Mouse (Mus musculus) liver, postnatal 0 days (tissue): ENCODE measurements around the gene Rbms3. TPM values are rescaled to one million over a fixed set of nuclear protein-coding genes. Genes with fewer than 3 reads are reported as not detected.
A peak's percentile ranks its signal among the peaks of the same experiment; 100 is the strongest.

Source experiments
- ATAC-seq: fragments of 200-750 bp; cut with Nextera tagmentation; 2 replicates; pipeline ENCODE4 v1.8.0; 2017; ENCODE audit warnings: mild to moderate bottlenecking, moderate library complexity
- DNase-seq: peaks from one replicate; pipeline ENCODE4 v3.0.0-alpha.2; 2016
- H3K27ac ChIP-seq: fragments of 300-500 bp; sonication (generic); 2 replicates; pipeline ENCODE4 v1.5.1; 2014; ENCODE audit warnings: antibody characterized with exemption, moderate library complexity, mild to moderate bottlenecking, low read depth
- H3K27me3 ChIP-seq: fragments of 300-500 bp; sonication (generic); 2 replicates; pipeline ENCODE4 v1.6.1; 2014; ENCODE audit warnings: low read length, control low read depth, mixed read lengths; ENCODE audit not compliant: insufficient read depth
- H3K36me3 ChIP-seq: fragments of 300-500 bp; sonication (generic); replicated peaks from 2 replicates; pipeline ENCODE4 v1.6.1; 2014; ENCODE audit warnings: mild to moderate bottlenecking, control low read depth, low read length, moderate library complexity, mixed read lengths; ENCODE audit not compliant: insufficient read depth
- H3K4me1 ChIP-seq: fragments of 300-500 bp; sonication (generic); 2 replicates; pipeline ENCODE4 v1.6.1; 2014; ENCODE audit warnings: antibody characterized with exemption, mild to moderate bottlenecking, control low read depth; ENCODE audit not compliant: insufficient read depth
- H3K4me2 ChIP-seq: fragments of 300-500 bp; sonication (generic); 2 replicates; pipeline ENCODE4 v1.6.1; 2014; ENCODE audit warnings: low read depth, mild to moderate bottlenecking, low read length, moderate library complexity, mixed read lengths
- H3K4me3 ChIP-seq: fragments of 300-500 bp; sonication (generic); 2 replicates; pipeline ENCODE4 v1.5.1; 2014; ENCODE audit warnings: low read depth, low read length
- H3K9ac ChIP-seq: fragments of 300-500 bp; sonication (generic); replicated peaks from 2 replicates; pipeline ENCODE4 v1.6.1; 2014; ENCODE audit warnings: mild to moderate bottlenecking, moderate library complexity
- H3K9me3 ChIP-seq: fragments of 300-500 bp; sonication (generic); 2 replicates; pipeline ENCODE4 v1.6.1; 2016; ENCODE audit warnings: mild to moderate bottlenecking, control low read depth, low read length, mixed read lengths
- CTCF ChIP-seq: sonication (generic); IDR thresholded peaks from 2 replicates; pipeline ENCODE4 v1.5.1; 2016; ENCODE audit warnings: antibody characterized with exemption, low read depth
- EP300 ChIP-seq: IDR thresholded peaks from 2 replicates; pipeline ENCODE4 v1.6.1; 2016; ENCODE audit warnings: antibody characterized with exemption, low read depth, mild to moderate bottlenecking
- WGBS: fragments of 180-500 bp; shearing (Covaris S2); extraction: QIAGEN DNeasy Blood & Tissue Kit; methylation state at CpG from one replicate; pipeline ENCODE4 v1.1.7; 2014; ENCODE audit not compliant: insufficient replicate concordance; 5-methylcytosine and 5-hydroxymethylcytosine counted together
- polyA plus RNA-seq: library from polyadenylated mRNA; unstranded; fragments of >200 nt; fragmentation: Nextera tagmentation; extraction: Ambion mirVana; gene quantifications from 2 replicates; pipeline ENCODE4 v1.2.1, GENCODE M21; 2015

The Rbms3 gene
- polyA plus RNA-seq, 1 experiment from 2014 or later, result 2.8 TPM

GRCm38 (mm10) chr9:116771820-116772219, 857.9 kb downstream of the Rbms3 start:
- Histone ChIP-seq H3K9me3 (no peaks in the 10 kb centered on the region), H3K27me3 (no peaks in the 10 kb centered on the region), H3K9ac (no peak overlapping the region), H3K27ac (no peak overlapping the region), H3K4me2 (no peak overlapping the region), H3K4me3 (no peak overlapping the region), H3K36me3 (no peaks in the 10 kb centered on the region), H3K4me1 (no peaks in the 10 kb centered on the region)
- no peak for DNase-seq
- TF ChIP-seq CTCF (no peak), EP300 (no peak)
- ATAC-seq, result no peak
- 74% methylated on average over 3 of the region's 3 CpGs for WGBS

GRCm38 (mm10) chr9:116769358-116770054, 860.2 kb downstream of the Rbms3 start:
- Histone ChIP-seq H3K9ac (no peak overlapping the region), H3K4me2 (no peak overlapping the region), H3K4me3 (no peak overlapping the region), H3K4me1 (no peaks in the 10 kb centered on the region), H3K36me3 (no peaks in the 10 kb centered on the region), H3K27ac (no peak overlapping the region), H3K27me3 (no peaks in the 10 kb centered on the region), H3K9me3 (no peaks in the 10 kb centered on the region)
- WGBS, result 50% methylated on average over 12 of the region's 12 CpGs
- ATAC-seq (no peak), DNase-seq (no peak)
- TF ChIP-seq EP300 (no peak), CTCF (no peak)

GRCm38 (mm10) chr9:116762395-116763025, 867.2 kb downstream of the Rbms3 start:
- Histone ChIP-seq H3K4me3 (no peak overlapping the region), H3K9me3 (no peaks in the 10 kb centered on the region), H3K9ac (no peak overlapping the region), H3K36me3 (no peaks in the 10 kb centered on the region), H3K27ac (no peak overlapping the region), H3K27me3 (no peaks in the 10 kb centered on the region), H3K4me2 (no peak overlapping the region), H3K4me1 (peaks cover 2% of the 10 kb centered on the region; the same call in 1 of the 2 replicates)
- whole genome bisulfite sequencing, result 43% methylated on average over 10 of the region's 10 CpGs
- ATAC-seq (peak; percentile 33; the same call in 1 of the 2 replicates), DNase-seq (peak; percentile 16)
- TF ChIP-seq EP300, result no peak
- no peak for TF ChIP-seq CTCF

GRCm38 (mm10) chr9:116748857-116749584, 880.7 kb downstream of the Rbms3 start:
- H3K4me3 ChIP-seq, result no peak overlapping the region
- H3K27ac ChIP-seq, result no peak overlapping the region
- no peaks in the 10 kb centered on the region for H3K9me3 ChIP-seq
- 67% methylated on average over 11 of the region's 11 CpGs for WGBS
- H3K36me3 ChIP-seq, result no peaks in the 10 kb centered on the region
- no peak overlapping the region for H3K9ac ChIP-seq
- no peak overlapping the region for H3K4me2 ChIP-seq
- H3K4me1 ChIP-seq, result no peaks in the 10 kb centered on the region
- no peak for TF ChIP-seq CTCF
- TF ChIP-seq EP300, result no peak
- H3K27me3 ChIP-seq, result no peaks in the 10 kb centered on the region
- ATAC-seq (no peak), DNase-seq (no peak)

- no peaks in the 10 kb centered on the region for H3K4me1 ChIP-seq
- no peaks in the 10 kb centered on the region for H3K9me3 ChIP-seq
- no peak for TF ChIP-seq CTCF
- no peak for TF ChIP-seq EP300
- H3K27me3 ChIP-seq, result no peaks in the 10 kb centered on the region
- no peak overlapping the region for H3K27ac ChIP-seq
- no peak overlapping the region for H3K4me2 ChIP-seq
- DNase-seq (no peak), ATAC-seq (no peak)
- H3K36me3 ChIP-seq, result no peaks in the 10 kb centered on the region
- WGBS, result 69% methylated on average over 4 of the region's 4 CpGs
- no peak overlapping the region for H3K4me3 ChIP-seq
- H3K9ac ChIP-seq, result no peak overlapping the region
Measured at GRCm38 (mm10) chr9:116748346-116748745, 881.4 kb downstream of the Rbms3 start.

- WGBS, result 60% methylated on average over 3 of the region's 3 CpGs
Measured at GRCm38 (mm10) chr9:116746871-116747270, 882.8 kb downstream of the Rbms3 start.

More at GRCm38 (mm10) chr9:116746871-116747270, 882.8 kb downstream of the Rbms3 start:
- DNase-seq, result no peak
- Histone ChIP-seq H3K27ac (no peak overlapping the region), H3K4me2 (no peak overlapping the region), H3K27me3 (no peaks in the 10 kb centered on the region), H3K9ac (no peak overlapping the region), H3K4me3 (no peak overlapping the region), H3K4me1 (no peaks in the 10 kb centered on the region), H3K9me3 (no peaks in the 10 kb centered on the region; the same call in 1 of the 2 replicates), H3K36me3 (no peaks in the 10 kb centered on the region)
- TF ChIP-seq CTCF (peak; percentile 34), EP300 (no peak)
- no peak for ATAC-seq
